Comparison of ENCODE assay signal across 10 mouse cellular contexts in the genomic region with DNA sequence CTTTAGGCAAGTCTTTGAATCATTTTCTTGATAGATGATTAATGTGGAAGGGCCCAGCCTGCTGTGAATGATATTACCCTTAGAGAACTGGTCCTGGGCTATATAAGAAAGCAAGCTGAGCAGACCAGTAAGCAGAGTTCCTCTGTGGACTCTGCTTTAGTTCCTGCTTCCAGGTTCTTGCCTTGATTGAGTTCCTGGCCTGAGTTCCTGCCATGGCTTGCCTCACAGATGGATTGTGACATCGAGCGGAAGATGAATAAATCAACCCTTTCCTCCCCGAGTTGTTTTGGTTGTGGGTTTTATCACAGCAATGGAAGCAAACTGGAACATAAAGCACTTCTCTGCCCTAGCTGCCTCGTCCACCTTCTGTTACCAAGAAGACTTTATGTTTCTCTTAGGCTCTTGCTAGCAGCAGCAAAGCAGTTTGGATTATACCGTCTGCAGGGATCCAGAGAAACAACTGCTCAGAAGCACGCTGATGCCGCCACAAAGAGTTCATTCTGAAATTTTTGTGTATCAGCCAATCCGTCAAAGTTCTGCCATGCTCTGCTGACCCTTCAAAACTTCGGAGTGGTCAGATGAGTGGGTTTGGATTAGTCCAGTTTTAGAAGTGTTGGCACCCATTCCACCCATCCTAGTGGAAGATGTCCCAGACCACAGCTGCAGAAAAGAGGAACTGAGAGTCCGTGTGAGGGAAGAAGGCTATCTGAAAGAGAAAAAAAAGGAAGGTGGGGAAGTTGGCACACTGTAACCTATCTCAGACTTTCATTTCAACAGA. TPM values are rescaled to one million over a fixed set of nuclear protein-coding genes. Genes with fewer than 3 reads are reported as not detected.
A peak's percentile ranks its signal among the peaks of the same experiment; 100 is the strongest.
DNase-seq lines count a peak whose midpoint lies in the region; ATAC-seq and TF ChIP-seq lines count a peak whose summit lies in the region.
"Had no signal": no experiment of that assay in that cellular context is flagged by ENCODE, and none has a peak within 500 bp of the region (broad histone marks: within the 10 kb centered on the region; RNA-seq: fewer than 3 reads in every experiment).

No protein-coding gene starts in this region.

- peak overlapping the region; percentile 68 for H3K27ac ChIP-seq in gastrocnemius, adult 2 months
- no peak overlapping the region for H3K27ac ChIP-seq in liver, embryonic 14.5 days
- H3K27ac ChIP-seq: midbrain, embryonic 10.5 days had no signal

- intact Hi-C loops in gastrocnemius, adult 2 months (cut with DNase I), result no loop called here
- intact Hi-C loops in gastrocnemius, postnatal 36 days (cut with DNase I), result no loop called here

- no peak overlapping the region for H3K4me3 ChIP-seq in gastrocnemius, adult 2 months
- no peak overlapping the region for H3K4me3 ChIP-seq in liver, embryonic 14.5 days (ENCODE audit: insufficient read depth in 1 of 2, low read depth in 2 of 2, low read length in 2 of 2)
- H3K4me3 ChIP-seq: midbrain, embryonic 10.5 days had no signal

- no peak overlapping the region; the same call in 1 of the 2 replicates for H3K4me2 ChIP-seq in liver, embryonic 14.5 days (ENCODE audit: low read depth)

- H3K9me3 ChIP-seq in liver, embryonic 14.5 days (ENCODE audit: control insufficient read depth, low read length), result no peaks in the 10 kb centered on the region

- no peak for TF ChIP-seq EP300 in liver, embryonic 14.5 days (IDR thresholded peaks at IDR 0.05; ENCODE audit: low read depth)

- no peak for DNase-seq in gastrocnemius, adult 2 months
- DNase-seq in gastrocnemius, postnatal 36 days, result no peak
- DNase-seq in liver, embryonic 14.5 days (ENCODE audit: low read depth in 3 of 3, low spot score in 3 of 3), result peak in 2 of 3 experiments; percentile 11 to 16
- no peak for DNase-seq in liver
- DNase-seq in splenic B cell, adult 2 months (ENCODE audit: low read depth, low spot score), result peak; percentile 38
- DNase-seq in thymus, adult 18-20 months, result no peak
- DNase-seq in right cerebral cortex, postnatal 14 days, result no peak
- DNase-seq: cerebellum, adult 11-12 months had no signal

- H3K9ac ChIP-seq in liver, embryonic 14.5 days (replicated peaks), result no peak overlapping the region

- no peaks in the 10 kb centered on the region for H3K4me1 ChIP-seq in liver, embryonic 14.5 days (replicated peaks; ENCODE audit: control insufficient read depth in 2 of 2, insufficient read depth in 2 of 2, low read length in 1 of 2)
- H3K4me1 ChIP-seq: midbrain, embryonic 10.5 days had no signal

- 33% methylated on average over 10 of the region's 10 CpGs for WGBS in liver, embryonic 14.5 days (ENCODE audit: insufficient replicate concordance)

- ATAC-seq in liver, embryonic 14.5 days (ENCODE audit: insufficient read depth), result no peak
- ATAC-seq in hematopoietic stem cell, adult 5-6 weeks (replicated peaks in 1 of 2; ENCODE audit: insufficient read depth in 1 of 2, low FRiP score in 2 of 2, low TSS enrichment in 1 of 2, low read depth in 1 of 2, poor library complexity in 2 of 2, severe bottlenecking in 2 of 2), result peak; percentile 90 to 97

- H3K36me3 ChIP-seq in liver, embryonic 14.5 days (replicated peaks; ENCODE audit: control insufficient read depth, insufficient read depth, low read depth), result no peaks in the 10 kb centered on the region
- no peaks in the 10 kb centered on the region for H3K36me3 ChIP-seq in splenic B cell, adult 2 months (ENCODE audit: control insufficient read depth, insufficient read depth, low read length, poor library complexity, severe bottlenecking)
- H3K36me3 ChIP-seq: midbrain, embryonic 10.5 days had no signal

- no peak for TF ChIP-seq CTCF in gastrocnemius, adult 2 months (IDR thresholded peaks at IDR 0.05)
- TF ChIP-seq CTCF in liver, embryonic 14.5 days (IDR thresholded peaks at IDR 0.05; ENCODE audit: low read depth), result no peak

- H3K27me3 ChIP-seq in liver, embryonic 14.5 days (ENCODE audit: control insufficient read depth, insufficient read depth, low read length), result no peaks in the 10 kb centered on the region
- no peaks in the 10 kb centered on the region for H3K27me3 ChIP-seq in splenic B cell, adult 2 months (ENCODE audit: control insufficient read depth, insufficient read depth, low read length, poor library complexity, severe bottlenecking)

RNA-seq across cellular contexts. Expression of a gene that starts 30.6 kb away (rescaled TPM):
- total RNA-seq in gastrocnemius, adult 2 months (2021), result 1 to 10 TPM; 2.1 to 2.3 TPM
- 1 to 10 TPM; 2.0 to 2.1 TPM for total RNA-seq in gastrocnemius, postnatal 36 days (2021)
- polyA plus RNA-seq in liver, embryonic 14.5 days (2012; rRNA removed), result 3.2 and 5.1 TPM in 2 replicates
- polyA plus RNA-seq in liver, embryonic 14.5 days (2014; fragmentation: Nextera tagmentation; extraction: Ambion mirVana), result 8.7 and 9.8 TPM in 2 replicates
- 18.1 and 19.5 TPM in 2 replicates for total RNA-seq in hematopoietic stem cell, adult 5-6 weeks (2017)

Comparison
In these comparisons a context has a peak if more than half of its experiments do, and no peak if none do; other contexts are left out.
1. DNase-seq: peak in liver, embryonic 14.5 days (2 of 3) and splenic B cell, adult 2 months (single experiment); none in gastrocnemius, adult 2 months (single experiment), gastrocnemius, postnatal 36 days (0 of 2), liver (single experiment), thymus, adult 18-20 months (0 of 2) and right cerebral cortex, postnatal 14 days (single experiment).